Mouse (Mus musculus): ENCODE data around the gene Itgb3. TPM values are rescaled to one million over a fixed set of nuclear protein-coding genes. Genes with fewer than 3 reads are reported as not detected.

The Itgb3 gene
- polyA plus RNA-seq, 1 experiment from 2014 or later, result 0.60 TPM

DNA sequence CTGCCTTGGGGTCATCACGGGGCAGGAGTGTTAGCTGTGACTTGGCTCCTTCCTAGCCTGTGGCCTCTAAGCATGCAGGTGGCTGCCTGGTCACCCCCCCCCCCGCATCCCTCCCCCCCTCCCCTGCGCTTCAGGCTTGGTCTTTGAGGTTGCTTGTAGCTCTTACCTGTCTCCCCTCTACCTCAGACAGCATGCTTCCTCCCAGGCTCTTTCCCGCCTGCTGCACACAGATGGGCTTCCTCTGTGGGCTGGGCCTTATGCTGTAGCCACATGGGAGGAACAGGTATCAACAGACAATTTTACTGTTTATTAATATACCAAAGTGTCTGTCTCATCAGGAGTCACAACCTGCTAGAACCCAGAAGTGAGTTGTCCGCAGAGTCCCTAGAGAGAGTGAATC, 38.8 kb downstream of the Itgb3 start:
- no peaks in the 10 kb centered on the region for H3K36me3 ChIP-seq
- H3K27me3 ChIP-seq, result no peaks in the 10 kb centered on the region
- H3K4me1 ChIP-seq, result no peaks in the 10 kb centered on the region
- H3K9ac ChIP-seq (replicated peaks), result no peak overlapping the region
- H3K4me3 ChIP-seq, result no peak overlapping the region
- H3K27ac ChIP-seq (replicated peaks), result no peak overlapping the region
- WGBS, result 82% methylated on average over 5 of the region's 5 CpGs
- no peak overlapping the region for H3K4me2 ChIP-seq (replicated peaks)
- H3K9me3 ChIP-seq, result no peaks in the 10 kb centered on the region
- no peak for ATAC-seq (replicated peaks)

DNA sequence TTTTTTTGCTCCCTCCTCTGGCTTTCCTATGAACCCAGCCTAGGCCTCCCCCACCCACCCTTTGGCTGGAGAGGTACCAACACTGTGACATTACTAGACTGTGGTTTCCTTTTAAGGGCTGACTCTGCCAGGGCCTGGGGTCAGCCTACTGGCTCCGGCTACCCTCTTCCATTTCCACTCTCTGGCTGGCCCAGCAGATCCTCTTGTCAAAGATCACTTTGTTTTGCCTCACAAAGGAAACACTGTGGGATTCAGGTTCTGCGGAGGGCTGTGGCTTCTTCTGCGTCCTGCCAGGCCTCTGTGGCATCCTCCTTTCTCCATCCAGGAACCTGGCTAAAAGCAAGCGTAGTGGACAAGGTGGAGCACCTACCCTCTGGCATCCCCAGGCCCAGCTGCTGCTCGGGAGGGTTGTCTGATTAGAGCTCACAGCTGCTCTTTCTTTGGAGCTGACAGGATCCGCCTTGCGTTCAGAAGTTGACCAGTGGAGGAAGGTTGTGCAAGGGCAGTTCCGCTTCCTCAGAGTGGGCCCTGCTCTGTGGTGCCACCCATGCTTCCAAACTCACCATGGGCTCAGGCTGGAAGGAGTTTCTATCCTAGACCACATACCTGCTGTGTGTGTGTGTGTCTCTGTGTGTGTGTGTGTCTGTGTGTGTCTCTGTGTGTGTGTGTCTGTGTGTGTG, 39.5 kb downstream of the Itgb3 start:
- Histone ChIP-seq H3K4me1 (no peaks in the 10 kb centered on the region), H3K27ac (replicated peaks) (no peak overlapping the region), H3K4me3 (no peak overlapping the region), H3K27me3 (no peaks in the 10 kb centered on the region), H3K36me3 (no peaks in the 10 kb centered on the region), H3K9ac (replicated peaks) (no peak overlapping the region), H3K4me2 (replicated peaks) (no peak overlapping the region), H3K9me3 (no peaks in the 10 kb centered on the region)
- WGBS, result 63% methylated on average over 8 of the region's 8 CpGs
- ATAC-seq (replicated peaks), result no peak

DNA sequence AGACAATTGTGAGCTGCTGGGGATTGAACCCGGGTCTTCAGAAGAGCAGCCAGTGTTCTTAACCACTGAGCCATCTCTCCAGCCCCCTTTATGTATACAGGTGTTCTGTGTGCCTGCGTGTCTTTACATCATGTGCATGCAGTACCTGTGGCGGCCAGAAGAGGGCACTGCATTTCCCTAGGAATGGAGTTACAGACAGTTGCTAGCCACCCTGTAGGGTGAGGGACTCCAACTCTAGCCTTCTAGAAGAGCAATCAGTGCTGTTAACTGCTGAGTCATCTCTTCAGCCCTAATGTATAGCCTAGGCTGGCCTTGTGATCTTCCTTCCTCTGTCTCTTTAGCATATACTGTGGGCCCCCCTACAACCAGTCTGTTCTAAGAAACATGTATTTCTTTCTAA, 40.8 kb downstream of the Itgb3 start:
- ATAC-seq (replicated peaks), result no peak
- Histone ChIP-seq H3K9ac (replicated peaks) (no peak overlapping the region), H3K27ac (replicated peaks) (no peak overlapping the region), H3K4me2 (replicated peaks) (no peak overlapping the region), H3K9me3 (no peaks in the 10 kb centered on the region), H3K27me3 (no peaks in the 10 kb centered on the region), H3K4me1 (no peaks in the 10 kb centered on the region), H3K36me3 (no peaks in the 10 kb centered on the region), H3K4me3 (no peak overlapping the region)
- WGBS, result 61% methylated on average over 3 of the region's 3 CpGs

DNA sequence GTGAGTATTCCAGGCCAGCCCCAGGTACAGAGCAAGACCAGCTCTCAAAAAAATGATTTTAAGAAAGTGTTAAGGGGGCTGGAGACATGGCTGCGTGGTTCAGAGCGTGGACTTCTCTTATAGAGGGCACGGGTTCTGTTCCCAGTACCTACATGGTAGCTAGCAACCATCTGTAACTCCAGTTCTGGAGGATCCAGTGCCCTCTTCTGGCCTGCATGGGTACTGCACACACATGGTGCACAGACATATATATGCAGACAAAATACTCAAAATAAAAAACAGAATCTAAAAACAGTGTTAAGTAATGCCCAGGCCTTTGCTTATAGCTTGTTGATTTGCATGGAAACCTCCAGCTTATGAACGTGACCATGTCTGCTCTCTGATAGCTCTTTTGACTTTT, 52.8 kb downstream of the Itgb3 start:
- WGBS, result 97% methylated on average over 4 of the region's 4 CpGs
- Histone ChIP-seq H3K9me3 (no peaks in the 10 kb centered on the region), H3K4me2 (replicated peaks) (no peak overlapping the region), H3K9ac (replicated peaks) (no peak overlapping the region), H3K27me3 (no peaks in the 10 kb centered on the region), H3K27ac (replicated peaks) (no peak overlapping the region), H3K4me1 (no peaks in the 10 kb centered on the region), H3K36me3 (no peaks in the 10 kb centered on the region), H3K4me3 (no peak overlapping the region)
- ATAC-seq (replicated peaks), result no peak

DNA sequence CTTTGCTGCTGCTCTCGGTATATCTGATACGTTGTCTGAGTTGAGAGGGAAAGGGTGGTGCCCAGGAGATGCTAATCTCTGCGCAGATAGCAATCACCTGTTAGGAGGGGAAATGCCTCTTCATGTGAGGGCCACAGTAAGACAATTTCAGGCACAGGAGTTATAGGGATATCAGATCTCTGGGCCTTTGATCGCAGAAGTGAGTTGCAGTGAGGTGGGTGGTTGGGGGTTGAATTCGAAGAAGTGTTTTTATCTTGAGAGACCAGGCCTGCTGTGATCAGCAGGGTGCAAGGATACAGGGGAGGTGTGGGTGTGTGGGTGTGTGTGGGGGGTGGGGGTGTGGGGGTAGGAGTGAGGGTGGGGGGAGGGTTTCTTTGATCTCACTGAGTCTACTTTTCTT, 53.3 kb downstream of the Itgb3 start:
- 94% methylated on average over 5 of the region's 5 CpGs for WGBS
- no peaks in the 10 kb centered on the region for H3K9me3 ChIP-seq
- no peak overlapping the region for H3K4me2 ChIP-seq (replicated peaks)
- no peak overlapping the region for H3K27ac ChIP-seq (replicated peaks)
- no peaks in the 10 kb centered on the region for H3K36me3 ChIP-seq
- ATAC-seq (replicated peaks), result no peak
- H3K4me1 ChIP-seq, result no peaks in the 10 kb centered on the region
- no peak overlapping the region for H3K4me3 ChIP-seq
- no peak overlapping the region for H3K9ac ChIP-seq (replicated peaks)
- H3K27me3 ChIP-seq, result no peaks in the 10 kb centered on the region

DNA sequence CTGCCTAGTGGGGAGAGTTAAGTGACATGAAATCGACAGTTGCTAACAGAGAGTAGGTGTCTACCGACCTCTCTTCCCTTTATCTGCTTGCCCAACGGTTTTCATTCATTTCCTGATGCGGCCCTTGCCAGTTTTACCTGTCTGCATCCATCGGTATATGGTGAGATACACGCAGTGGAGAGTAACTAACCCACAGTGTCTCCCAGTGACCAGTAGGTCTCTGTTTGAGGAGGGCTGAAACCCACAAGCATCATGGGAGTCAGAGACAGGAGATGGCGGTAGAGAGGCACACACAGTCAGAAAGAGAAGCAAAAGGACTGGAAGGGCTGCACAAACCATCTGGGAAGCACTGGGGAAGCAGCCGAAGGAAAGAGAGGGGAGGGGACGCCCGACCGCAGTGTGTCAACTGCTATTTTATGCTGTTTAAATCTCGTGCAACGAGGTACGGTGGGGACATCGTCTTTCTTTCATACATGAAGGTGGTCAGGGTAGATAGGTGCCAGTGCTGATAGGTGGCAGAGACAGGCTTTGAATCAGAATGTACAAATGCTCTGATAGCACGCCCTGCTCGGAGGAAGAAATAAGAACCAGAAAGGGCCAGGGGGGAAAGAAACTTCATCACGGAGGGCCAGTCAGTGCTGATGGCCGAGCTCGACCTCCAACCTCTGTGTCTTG, 53.9 kb downstream of the Itgb3 start:
- WGBS, result 82% methylated on average over 20 of the region's 20 CpGs
- no peak overlapping the region for H3K9ac ChIP-seq (replicated peaks)
- no peak overlapping the region for H3K4me3 ChIP-seq
- no peaks in the 10 kb centered on the region for H3K27me3 ChIP-seq
- no peak for ATAC-seq (replicated peaks)
- H3K9me3 ChIP-seq, result no peaks in the 10 kb centered on the region
- no peaks in the 10 kb centered on the region for H3K4me1 ChIP-seq
- no peak overlapping the region for H3K27ac ChIP-seq (replicated peaks)
- H3K36me3 ChIP-seq, result no peaks in the 10 kb centered on the region
- no peak overlapping the region for H3K4me2 ChIP-seq (replicated peaks)

DNA sequence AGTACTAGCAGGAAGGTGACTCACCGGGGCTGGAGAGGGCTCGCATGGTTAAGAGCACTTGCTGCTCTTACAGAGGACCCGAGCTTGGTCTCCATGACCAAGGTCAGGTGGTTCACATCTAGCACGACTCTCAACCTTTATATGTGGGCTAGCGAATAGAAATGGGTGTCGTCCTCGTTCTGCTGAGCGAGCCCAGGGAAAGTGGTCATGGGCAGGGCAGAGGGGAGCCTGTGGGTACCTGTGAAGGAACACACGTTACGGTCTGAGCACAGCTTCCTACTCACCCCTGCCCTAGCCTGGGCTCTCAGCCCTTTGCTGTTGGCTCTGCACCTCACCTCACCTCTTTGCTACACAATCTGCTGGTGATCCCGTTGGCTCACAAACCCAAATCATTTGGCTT, 54.8 kb downstream of the Itgb3 start:
- Histone ChIP-seq H3K9ac (replicated peaks) (no peak overlapping the region), H3K4me2 (replicated peaks) (no peak overlapping the region), H3K36me3 (no peaks in the 10 kb centered on the region), H3K4me3 (no peak overlapping the region), H3K27me3 (no peaks in the 10 kb centered on the region), H3K27ac (replicated peaks) (no peak overlapping the region), H3K4me1 (no peaks in the 10 kb centered on the region), H3K9me3 (no peaks in the 10 kb centered on the region)
- WGBS, result 94% methylated on average over 11 of the region's 11 CpGs
- no peak for ATAC-seq (replicated peaks)

DNA sequence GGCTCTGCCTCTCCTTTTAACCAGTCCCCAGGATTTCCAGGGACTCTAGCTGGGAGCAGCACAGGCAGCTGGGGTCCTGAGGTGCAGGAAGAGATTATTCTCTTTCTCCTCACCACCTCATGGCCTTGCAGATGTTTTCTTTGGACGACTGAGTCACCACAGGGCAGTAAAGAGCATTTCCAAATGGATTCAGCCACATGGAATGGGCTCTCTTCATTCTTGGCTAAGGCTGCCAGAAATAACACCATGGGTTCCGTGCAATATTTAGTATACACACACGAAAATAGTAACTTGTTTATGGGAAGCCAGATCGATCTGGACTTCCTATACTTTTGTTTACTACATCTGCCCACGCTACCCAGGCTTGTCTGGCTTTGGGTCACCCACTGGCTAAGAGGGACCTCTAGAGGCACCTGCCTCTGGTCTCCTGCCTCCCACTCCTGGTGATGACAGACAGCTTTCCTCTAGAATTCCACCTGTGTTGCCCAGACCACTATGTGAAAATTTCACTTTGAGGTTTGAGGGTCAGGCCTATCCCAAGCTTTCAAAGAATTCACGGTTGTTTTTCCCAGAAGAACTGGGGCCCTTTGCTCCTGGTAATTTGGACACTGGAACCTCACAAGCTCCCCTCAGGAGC, 55.6 kb downstream of the Itgb3 start:
- Histone ChIP-seq H3K4me3 (no peak overlapping the region), H3K36me3 (no peaks in the 10 kb centered on the region), H3K27ac (replicated peaks) (no peak overlapping the region), H3K9me3 (no peaks in the 10 kb centered on the region), H3K27me3 (no peaks in the 10 kb centered on the region), H3K9ac (replicated peaks) (no peak overlapping the region), H3K4me2 (replicated peaks) (no peak overlapping the region), H3K4me1 (no peaks in the 10 kb centered on the region)
- 84% methylated on average over 6 of the region's 6 CpGs for WGBS
- no peak for ATAC-seq (replicated peaks)

DNA sequence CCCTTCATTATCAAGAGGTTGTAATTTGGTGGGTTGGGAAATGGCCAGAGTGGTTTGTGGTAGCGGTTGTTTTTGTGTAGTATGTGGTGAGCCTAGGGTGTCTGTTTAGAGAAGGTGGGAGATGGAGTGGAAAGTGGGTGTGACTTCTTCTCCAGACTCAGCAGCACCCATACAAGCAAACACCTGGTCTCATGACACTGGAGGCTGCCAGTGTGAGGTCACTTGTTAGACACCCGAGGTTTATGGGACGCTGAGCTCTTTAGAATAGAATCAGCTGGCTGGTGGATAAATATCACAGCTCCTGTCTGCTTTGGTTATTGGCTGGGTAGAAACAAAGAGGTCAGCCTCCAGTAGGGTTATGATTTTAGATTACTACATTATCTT, 56.1 kb downstream of the Itgb3 start:
- Histone ChIP-seq H3K4me3 (no peak overlapping the region), H3K4me1 (no peaks in the 10 kb centered on the region), H3K27me3 (no peaks in the 10 kb centered on the region), H3K36me3 (no peaks in the 10 kb centered on the region), H3K9me3 (no peaks in the 10 kb centered on the region), H3K4me2 (replicated peaks) (no peak overlapping the region), H3K27ac (replicated peaks) (no peak overlapping the region), H3K9ac (replicated peaks) (no peak overlapping the region)
- 80% methylated on average over 3 of the region's 3 CpGs for WGBS
- no peak for ATAC-seq (replicated peaks)

DNA sequence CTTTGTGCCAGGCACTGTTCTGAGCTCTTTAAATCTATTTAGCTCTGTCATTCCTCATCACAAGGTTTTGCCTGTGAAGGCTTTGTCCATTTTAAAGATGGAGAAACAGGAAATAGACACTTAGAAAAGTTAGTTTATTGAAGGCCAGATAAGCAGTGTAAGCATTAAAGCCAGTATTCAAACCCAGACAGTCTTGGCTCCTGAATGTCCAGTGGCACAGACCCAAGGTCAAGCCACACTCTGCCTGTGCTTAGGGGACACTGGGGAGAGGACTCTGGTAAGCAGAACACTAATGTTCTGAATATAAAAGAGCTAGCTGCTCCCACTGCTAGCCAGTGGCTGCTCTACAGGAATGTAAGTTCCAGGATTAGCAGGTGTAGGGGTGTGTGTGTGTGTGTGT, 56.6 kb downstream of the Itgb3 start:
- H3K9ac ChIP-seq (replicated peaks), result no peak overlapping the region

DNA sequence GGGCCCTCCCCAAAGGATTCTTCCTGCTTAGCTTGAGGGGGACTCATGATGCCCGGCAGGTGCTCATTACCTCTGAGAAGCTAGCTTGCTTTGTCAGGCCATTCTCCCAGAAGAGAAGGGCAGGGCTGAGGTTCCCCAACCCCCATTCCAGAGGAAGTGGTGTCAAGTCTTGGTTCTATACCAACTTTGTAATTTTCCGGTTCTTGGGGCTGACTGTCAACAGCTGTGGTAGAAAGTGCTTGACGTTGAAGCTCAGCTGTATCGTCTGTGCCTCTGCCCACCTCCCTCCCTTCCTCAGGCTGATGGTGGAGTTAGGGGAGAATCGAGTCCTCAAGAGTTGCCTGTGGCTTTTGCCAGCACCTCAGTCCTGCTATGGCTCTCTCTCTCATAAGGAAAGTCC, 59.6 kb downstream of the Itgb3 start:
- H3K27ac ChIP-seq (replicated peaks), result no peak overlapping the region
- no peak overlapping the region for H3K4me2 ChIP-seq (replicated peaks)
- ATAC-seq (replicated peaks), result no peak
- no peaks in the 10 kb centered on the region for H3K36me3 ChIP-seq
- H3K4me3 ChIP-seq, result no peak overlapping the region
- H3K9ac ChIP-seq (replicated peaks), result no peak overlapping the region
- H3K4me1 ChIP-seq, result no peaks in the 10 kb centered on the region
- no peaks in the 10 kb centered on the region for H3K27me3 ChIP-seq
- WGBS, result 80% methylated on average over 5 of the region's 5 CpGs
- no peaks in the 10 kb centered on the region for H3K9me3 ChIP-seq

More for the DNA sequence above, 56.6 kb downstream of the Itgb3 start:
- no peaks in the 10 kb centered on the region for H3K36me3 ChIP-seq
- no peak overlapping the region for H3K27ac ChIP-seq (replicated peaks)
- H3K4me3 ChIP-seq, result no peak overlapping the region
- no peaks in the 10 kb centered on the region for H3K4me1 ChIP-seq
- no peaks in the 10 kb centered on the region for H3K9me3 ChIP-seq
- H3K4me2 ChIP-seq (replicated peaks), result no peak overlapping the region
- H3K27me3 ChIP-seq, result no peaks in the 10 kb centered on the region
- no peak for ATAC-seq (replicated peaks)

DNA sequence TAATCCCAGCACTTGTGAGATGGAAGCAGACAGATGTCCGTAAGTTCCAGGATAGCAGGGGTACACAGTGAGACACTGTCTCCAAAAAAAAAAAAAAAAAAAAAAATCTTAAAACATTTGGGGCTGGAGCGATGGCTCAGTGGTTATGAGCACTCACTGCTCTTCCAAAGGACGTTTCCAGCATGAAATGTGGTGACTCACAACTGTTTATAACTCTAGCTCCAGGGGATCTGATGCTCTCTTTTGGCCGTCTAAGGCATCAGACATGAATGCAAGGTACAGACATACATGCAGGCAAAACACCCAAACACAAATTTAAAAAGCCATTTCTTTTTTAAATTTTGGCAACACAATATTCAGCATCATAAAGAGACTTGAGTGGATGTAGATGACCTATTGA, 65.6 kb downstream of the Itgb3 start:
- Histone ChIP-seq H3K36me3 (no peaks in the 10 kb centered on the region), H3K4me2 (replicated peaks) (no peak overlapping the region), H3K27ac (replicated peaks) (no peak overlapping the region), H3K27me3 (no peaks in the 10 kb centered on the region), H3K4me3 (no peak overlapping the region), H3K4me1 (no peaks in the 10 kb centered on the region), H3K9me3 (no peaks in the 10 kb centered on the region), H3K9ac (replicated peaks) (no peak overlapping the region)
- no peak for ATAC-seq (replicated peaks)
- 71% methylated on average over 4 of the region's 4 CpGs for WGBS

DNA sequence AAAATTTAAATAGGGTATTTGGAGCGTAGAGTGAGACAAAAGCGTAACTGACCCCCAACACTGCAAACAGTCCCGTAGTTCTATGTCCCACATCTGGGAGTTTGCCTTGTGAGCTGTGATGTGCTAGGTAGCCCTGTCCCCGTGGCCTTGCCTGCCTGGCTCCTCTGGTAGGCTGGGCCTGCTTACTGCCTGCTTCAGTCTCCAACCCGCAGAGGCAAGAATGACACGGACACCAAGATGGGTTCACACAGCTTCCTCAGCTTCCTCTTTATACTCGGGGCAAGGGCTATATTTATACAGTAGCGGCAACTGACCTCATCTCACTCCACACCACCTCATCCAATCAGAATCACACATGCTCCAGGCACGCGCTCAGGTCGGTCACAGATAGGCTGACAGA, 67.0 kb downstream of the Itgb3 start:
- H3K4me1 ChIP-seq, result no peaks in the 10 kb centered on the region
- no peak overlapping the region for H3K4me2 ChIP-seq (replicated peaks)
- H3K36me3 ChIP-seq, result no peaks in the 10 kb centered on the region
- H3K4me3 ChIP-seq, result no peak overlapping the region
- WGBS, result 95% methylated on average over 11 of the region's 11 CpGs
- no peak overlapping the region for H3K27ac ChIP-seq (replicated peaks)
- no peak overlapping the region for H3K9ac ChIP-seq (replicated peaks)
- no peaks in the 10 kb centered on the region for H3K27me3 ChIP-seq
- H3K9me3 ChIP-seq, result no peaks in the 10 kb centered on the region
- ATAC-seq (replicated peaks), result no peak

Measured in forebrain, embryonic 15.5 days (tissue).